Mouse (Mus musculus) heart, embryonic 12.5 days (tissue): ENCODE data around the gene Pgpep1l. TPM values are rescaled to one million over a fixed set of nuclear protein-coding genes. Genes with fewer than 3 reads are reported as not detected.
A peak's percentile ranks its signal among the peaks of the same experiment; 100 is the strongest.

Experiments used
- ATAC-seq: fragments of 200-750 bp; cut with Nextera tagmentation; 2 replicates; pipeline ENCODE4 v1.8.0; 2017; ENCODE audit warnings: moderate TSS enrichment, moderate library complexity; ENCODE audit not compliant: insufficient number of reproducible peaks, low FRiP score
- H3K27ac ChIP-seq: fragments of 300-500 bp; sonication (generic); 2 replicates; pipeline ENCODE4 v1.5.1; 2016; ENCODE audit warnings: mild to moderate bottlenecking, moderate library complexity; ENCODE audit not compliant: poor library complexity, severe bottlenecking
- H3K27me3 ChIP-seq: fragments of 300-500 bp; sonication (generic); replicated peaks from 2 replicates; pipeline ENCODE4 v1.6.1; 2016; ENCODE audit warnings: mild to moderate bottlenecking, moderate library complexity
- H3K36me3 ChIP-seq: fragments of 300-500 bp; sonication (generic); 2 replicates; pipeline ENCODE4 v1.6.1; 2016; ENCODE audit warnings: mild to moderate bottlenecking, moderate library complexity
- H3K4me1 ChIP-seq: fragments of 300-500 bp; sonication (generic); replicated peaks from 2 replicates; pipeline ENCODE4 v1.6.1; 2016; ENCODE audit warnings: mild to moderate bottlenecking
- H3K4me2 ChIP-seq: fragments of 300-500 bp; sonication (generic); 2 replicates; pipeline ENCODE4 v1.6.1; 2016; ENCODE audit warnings: mild to moderate bottlenecking, moderate library complexity
- H3K4me3 ChIP-seq: fragments of 300-500 bp; sonication (generic); 2 replicates; pipeline ENCODE4 v1.5.1; 2016; ENCODE audit warnings: mild to moderate bottlenecking
- H3K9ac ChIP-seq: fragments of 300-500 bp; sonication (generic); 2 replicates; pipeline ENCODE4 v1.6.1; 2016; ENCODE audit warnings: mild to moderate bottlenecking, moderate library complexity
- H3K9me3 ChIP-seq: fragments of 300-500 bp; sonication (generic); replicated peaks from 2 replicates; pipeline ENCODE4 v1.6.1; 2016; ENCODE audit warnings: mild to moderate bottlenecking, moderate library complexity
- WGBS: fragments of 180-500 bp; shearing (Covaris S2); methylation state at CpG from one replicate; pipeline ENCODE4 v1.1.7; 2016; 5-methylcytosine and 5-hydroxymethylcytosine counted together
- polyA plus RNA-seq: library from polyadenylated mRNA; unstranded; fragments of >200 nt; fragmentation: Nextera tagmentation; extraction: Ambion mirVana; gene quantifications from 2 replicates; pipeline ENCODE4 v1.2.1, GENCODE M21; 2016

Gene Pgpep1l
- polyA plus RNA-seq, 1 experiment from 2014 or later: not detected

DNA sequence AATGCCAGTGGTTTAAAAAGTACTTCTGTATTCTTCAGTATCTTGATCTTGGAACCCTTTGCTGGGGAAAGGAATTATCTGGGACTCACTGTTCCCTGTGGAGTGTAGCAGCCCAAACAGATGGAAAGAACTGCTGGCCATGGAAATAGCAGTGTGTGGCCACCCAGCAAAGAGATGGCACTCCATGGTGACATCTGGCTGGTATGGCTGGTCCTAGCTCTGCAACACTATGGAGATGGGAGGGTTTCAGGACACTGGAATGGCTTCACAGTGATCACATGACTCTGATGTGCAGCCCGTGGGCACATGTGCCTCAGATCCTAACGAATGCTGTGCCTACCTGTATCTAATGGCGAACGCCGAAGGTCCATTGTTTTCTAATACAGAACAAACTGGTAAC is 31.5 kb downstream of the Pgpep1l start:
- ATAC-seq: no peak
- peaks cover 29% of the 10 kb centered on the region for H3K36me3 ChIP-seq
- no peak overlapping the region for H3K4me2 ChIP-seq
- H3K4me3 ChIP-seq: no peak overlapping the region
- H3K27ac ChIP-seq: no peak overlapping the region
- H3K9me3 ChIP-seq: no peaks in the 10 kb centered on the region
- no peaks in the 10 kb centered on the region for H3K27me3 ChIP-seq
- peaks cover 30% of the 10 kb centered on the region for H3K4me1 ChIP-seq
- no peak overlapping the region for H3K9ac ChIP-seq
- 91% methylated on average over 5 of the region's 5 CpGs for WGBS

DNA sequence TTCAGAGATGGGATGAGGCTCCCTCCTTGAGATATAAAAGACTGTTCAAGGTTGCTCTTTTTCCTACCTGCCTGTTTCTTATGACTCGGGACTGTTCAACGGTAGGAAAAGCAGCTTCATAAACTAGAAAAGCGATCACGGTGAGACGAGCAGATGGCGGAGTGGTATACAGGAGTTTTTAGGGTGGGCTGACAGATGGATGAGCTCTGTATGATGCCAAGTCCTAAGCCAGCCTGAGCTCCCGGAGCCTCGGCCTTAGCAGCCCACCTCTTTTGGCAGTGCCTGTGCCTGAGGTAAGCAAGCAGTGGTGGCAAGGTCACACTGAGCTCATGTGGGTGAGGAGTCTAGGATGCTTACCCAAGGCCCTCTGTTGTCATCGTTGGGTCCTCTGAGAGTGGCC is 33.2 kb downstream of the Pgpep1l start:
- Histone ChIP-seq H3K36me3 (peaks cover 43% of the 10 kb centered on the region), H3K4me3 (no peak overlapping the region), H3K4me1 (peaks cover 30% of the 10 kb centered on the region), H3K27ac (no peak overlapping the region), H3K9ac (no peak overlapping the region), H3K4me2 (no peak overlapping the region), H3K9me3 (no peaks in the 10 kb centered on the region), H3K27me3 (no peaks in the 10 kb centered on the region)
- WGBS: 91% methylated on average over 9 of the region's 9 CpGs
- no peak for ATAC-seq

DNA sequence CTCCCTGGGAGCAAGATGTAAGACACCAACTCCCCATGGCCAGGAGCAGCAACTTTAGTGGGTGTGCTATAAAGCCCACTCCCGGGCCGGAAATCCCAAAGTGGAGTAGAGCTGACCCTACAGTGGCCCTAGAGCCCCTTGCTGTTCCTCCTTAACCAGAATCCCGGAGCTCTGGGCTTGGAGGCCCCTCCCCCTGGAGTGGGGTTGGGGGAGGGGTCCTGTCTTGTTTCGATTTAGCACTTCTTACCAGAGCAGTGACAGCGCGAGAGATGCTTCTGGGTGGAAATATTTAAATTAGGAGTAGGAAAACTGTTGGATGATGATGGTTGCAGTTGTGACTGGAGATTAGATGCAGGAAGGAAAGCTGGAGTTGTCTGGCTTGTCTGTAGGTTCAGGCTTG is 35.5 kb downstream of the Pgpep1l start:
- Histone ChIP-seq H3K36me3 (peaks cover 65% of the 10 kb centered on the region), H3K9ac (no peak overlapping the region), H3K4me1 (peaks cover 24% of the 10 kb centered on the region), H3K27me3 (no peaks in the 10 kb centered on the region), H3K27ac (no peak overlapping the region), H3K4me2 (no peak overlapping the region), H3K9me3 (no peaks in the 10 kb centered on the region), H3K4me3 (no peak overlapping the region)
- no peak for ATAC-seq
- WGBS: 47% methylated on average over 6 of the region's 6 CpGs

DNA sequence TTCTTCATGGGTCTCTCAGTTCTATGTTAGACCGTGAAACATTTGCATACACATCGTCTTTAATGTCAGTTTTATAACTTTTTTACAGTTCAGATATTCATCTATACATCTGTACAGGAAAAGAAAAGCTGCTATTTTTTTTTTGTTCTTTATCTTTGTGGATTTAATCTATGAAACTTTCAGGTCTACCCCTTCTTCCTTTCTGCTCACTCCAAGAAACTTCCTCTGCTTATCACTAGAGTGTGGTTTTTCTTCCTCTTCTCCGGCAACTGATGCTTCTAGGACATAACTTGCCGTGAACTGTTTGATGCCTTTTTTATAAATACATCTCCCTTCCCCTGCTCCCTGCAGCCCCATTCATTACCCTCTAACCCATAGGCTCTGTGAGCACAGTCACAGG is 36.4 kb downstream of the Pgpep1l start:
- 81% methylated on average over 4 of the region's 4 CpGs for WGBS
- Histone ChIP-seq H3K4me2 (no peak overlapping the region), H3K36me3 (peaks cover 69% of the 10 kb centered on the region), H3K9ac (no peak overlapping the region), H3K9me3 (no peaks in the 10 kb centered on the region), H3K4me1 (peaks cover 23% of the 10 kb centered on the region), H3K27ac (no peak overlapping the region), H3K27me3 (no peaks in the 10 kb centered on the region), H3K4me3 (no peak overlapping the region)
- ATAC-seq: no peak

DNA sequence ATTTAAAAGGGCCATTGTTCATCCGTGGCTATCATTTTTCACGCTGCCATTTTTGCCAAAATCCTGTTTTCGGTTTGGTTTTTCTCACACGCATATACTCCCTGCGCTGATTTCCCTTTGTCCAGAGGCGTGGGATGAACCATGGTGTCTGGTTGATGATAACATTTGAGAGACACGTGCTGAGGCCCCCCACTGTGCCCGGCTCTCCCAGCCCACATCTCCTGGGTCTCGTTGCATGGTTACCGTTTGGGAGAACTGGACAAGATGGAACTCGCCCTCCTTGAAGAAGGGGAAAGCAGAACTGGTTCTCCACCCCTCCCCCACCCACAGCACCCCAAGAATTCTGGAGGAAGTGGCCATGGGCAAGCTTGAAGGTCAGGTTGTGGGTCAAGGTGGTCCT is 37.0 kb downstream of the Pgpep1l start:
- H3K4me2 ChIP-seq: no peak overlapping the region
- H3K4me1 ChIP-seq: peaks cover 21% of the 10 kb centered on the region
- peaks cover 75% of the 10 kb centered on the region for H3K36me3 ChIP-seq
- H3K9ac ChIP-seq: no peak overlapping the region
- H3K4me3 ChIP-seq: no peak overlapping the region
- ATAC-seq: no peak
- no peaks in the 10 kb centered on the region for H3K9me3 ChIP-seq
- no peak overlapping the region for H3K27ac ChIP-seq
- no peaks in the 10 kb centered on the region for H3K27me3 ChIP-seq
- 75% methylated on average over 11 of the region's 11 CpGs for WGBS

DNA sequence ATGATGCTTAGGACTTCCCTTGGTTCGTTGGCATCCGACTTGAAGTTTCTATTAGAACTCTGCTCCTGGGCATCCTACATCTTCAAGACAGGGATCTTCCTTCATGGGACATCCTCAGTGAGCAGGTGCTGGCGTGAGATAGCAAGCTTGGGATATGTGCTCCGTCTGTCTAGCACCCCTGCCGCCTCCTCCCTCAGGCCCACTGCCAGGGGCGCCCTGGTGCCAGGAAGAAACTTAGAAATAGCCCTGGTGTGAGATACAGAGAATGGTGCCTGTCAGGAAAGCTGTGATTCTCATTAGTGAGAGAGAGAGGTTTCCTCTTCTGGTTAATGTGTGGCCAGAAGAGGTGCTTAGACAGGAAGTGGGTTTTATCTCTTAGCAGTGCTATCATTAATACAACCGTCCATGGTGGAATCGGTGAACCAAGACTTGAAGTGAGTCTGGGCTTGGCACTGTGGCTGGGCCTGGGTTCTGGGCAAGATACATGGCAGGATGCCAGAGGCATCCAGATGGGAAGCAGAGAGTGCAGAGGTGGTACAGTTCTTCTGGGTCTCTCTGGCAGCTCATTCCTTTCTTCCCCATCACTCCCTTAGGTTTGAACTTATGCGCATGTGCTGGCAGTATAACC is 38.5 kb downstream of the Pgpep1l start:
- no peak for ATAC-seq
- no peaks in the 10 kb centered on the region for H3K27me3 ChIP-seq
- H3K36me3 ChIP-seq: peaks cover 69% of the 10 kb centered on the region
- no peak overlapping the region for H3K4me3 ChIP-seq
- WGBS: 78% methylated on average over 9 of the region's 9 CpGs
- H3K4me1 ChIP-seq: peaks cover 16% of the 10 kb centered on the region
- H3K9me3 ChIP-seq: no peaks in the 10 kb centered on the region
- no peak overlapping the region for H3K9ac ChIP-seq
- no peak overlapping the region for H3K27ac ChIP-seq
- H3K4me2 ChIP-seq: no peak overlapping the region

DNA sequence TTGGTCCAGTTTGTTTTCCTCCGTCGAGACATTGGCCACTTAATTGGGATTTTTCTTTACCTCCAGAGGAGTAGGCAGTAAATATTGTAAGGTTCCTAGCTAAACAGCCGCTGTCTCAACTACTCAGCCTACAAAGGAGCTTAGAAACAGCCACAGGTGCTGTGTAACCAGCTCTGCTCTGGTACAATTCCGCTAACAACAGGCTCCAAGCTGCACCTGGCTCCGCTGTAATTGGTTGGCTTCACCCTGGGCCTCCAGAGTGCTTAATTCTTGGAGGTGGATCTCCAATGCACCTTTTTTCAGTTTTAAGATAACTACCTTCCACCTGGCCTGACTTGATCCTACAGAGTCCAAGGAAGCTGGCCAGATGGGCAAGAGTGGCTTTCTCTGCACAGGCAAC is 40.0 kb downstream of the Pgpep1l start:
- ATAC-seq: no peak
- no peak overlapping the region for H3K4me2 ChIP-seq
- no peak overlapping the region for H3K4me3 ChIP-seq
- peaks cover 69% of the 10 kb centered on the region for H3K36me3 ChIP-seq
- no peaks in the 10 kb centered on the region for H3K27me3 ChIP-seq
- no peak overlapping the region for H3K27ac ChIP-seq
- no peaks in the 10 kb centered on the region for H3K9me3 ChIP-seq
- no peak overlapping the region for H3K9ac ChIP-seq
- 93% methylated on average over 5 of the region's 5 CpGs for WGBS
- H3K4me1 ChIP-seq: peaks cover 16% of the 10 kb centered on the region

DNA sequence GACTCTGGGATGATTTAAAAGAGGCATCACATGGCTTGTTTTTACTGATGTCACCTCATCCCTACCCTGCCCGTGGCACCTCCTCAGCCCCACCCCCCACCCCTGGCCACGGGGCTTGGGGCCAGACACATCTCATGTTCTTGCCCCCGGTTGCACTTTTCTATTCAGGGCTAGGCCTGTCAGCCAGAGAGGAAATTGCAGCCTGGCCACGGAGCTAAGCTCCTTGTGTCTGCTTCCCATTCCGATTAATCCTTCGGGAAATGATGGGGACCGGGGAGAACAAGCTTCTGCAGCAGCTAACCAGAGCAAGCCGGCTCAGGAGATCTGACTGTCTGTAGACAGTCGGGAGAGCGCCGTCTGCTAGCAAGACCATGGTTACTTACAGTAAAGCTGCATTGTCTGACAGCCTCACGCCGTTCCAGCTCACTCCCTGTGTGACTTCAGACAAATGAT is 40.7 kb downstream of the Pgpep1l start:
- Histone ChIP-seq H3K4me2 (no peak overlapping the region), H3K4me3 (no peak overlapping the region), H3K9me3 (no peaks in the 10 kb centered on the region), H3K9ac (0 out of 2 replicates have a peak overlapping the region, but pooled peaks have one; percentile 11), H3K4me1 (peaks cover 12% of the 10 kb centered on the region), H3K36me3 (peaks cover 75% of the 10 kb centered on the region), H3K27ac (no peak overlapping the region), H3K27me3 (no peaks in the 10 kb centered on the region)
- ATAC-seq: no peak
- WGBS: 59% methylated on average over 13 of the region's 13 CpGs

DNA sequence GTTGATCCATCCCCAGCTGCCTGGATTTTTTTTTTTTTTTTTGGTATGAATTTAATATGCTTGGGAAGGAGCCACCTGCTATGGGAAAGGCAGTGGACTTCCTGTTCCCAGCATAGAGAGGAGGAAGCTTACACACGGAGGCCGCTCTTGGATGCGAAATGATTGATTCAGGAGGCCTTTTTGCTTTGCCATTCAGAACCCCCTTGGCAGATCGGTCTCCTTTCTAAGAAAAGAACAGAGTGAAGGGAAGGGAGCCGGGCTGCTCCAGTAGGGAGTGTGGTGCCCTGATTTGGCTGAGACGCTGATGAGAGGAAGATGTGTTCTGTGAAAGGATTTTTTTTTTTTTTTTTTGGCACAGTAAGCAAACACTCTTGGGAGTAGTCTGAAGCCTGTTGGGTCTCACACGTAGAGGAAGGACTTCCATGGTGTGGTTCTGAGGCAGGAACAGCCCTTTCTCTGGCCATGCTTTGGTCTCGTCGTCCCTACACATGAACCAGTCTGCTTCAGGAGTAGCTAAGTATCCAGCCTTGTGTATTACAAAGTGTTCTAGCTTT is 42.3 kb downstream of the Pgpep1l start:
- no peaks in the 10 kb centered on the region for H3K9me3 ChIP-seq
- WGBS: 78% methylated on average over 9 of the region's 9 CpGs
- peaks cover 5% of the 10 kb centered on the region for H3K4me1 ChIP-seq
- H3K36me3 ChIP-seq: peaks cover 80% of the 10 kb centered on the region
- H3K27ac ChIP-seq: no peak overlapping the region
- H3K4me3 ChIP-seq: no peak overlapping the region
- no peak for ATAC-seq
- H3K9ac ChIP-seq: no peak overlapping the region
- H3K27me3 ChIP-seq: no peaks in the 10 kb centered on the region
- H3K4me2 ChIP-seq: no peak overlapping the region

DNA sequence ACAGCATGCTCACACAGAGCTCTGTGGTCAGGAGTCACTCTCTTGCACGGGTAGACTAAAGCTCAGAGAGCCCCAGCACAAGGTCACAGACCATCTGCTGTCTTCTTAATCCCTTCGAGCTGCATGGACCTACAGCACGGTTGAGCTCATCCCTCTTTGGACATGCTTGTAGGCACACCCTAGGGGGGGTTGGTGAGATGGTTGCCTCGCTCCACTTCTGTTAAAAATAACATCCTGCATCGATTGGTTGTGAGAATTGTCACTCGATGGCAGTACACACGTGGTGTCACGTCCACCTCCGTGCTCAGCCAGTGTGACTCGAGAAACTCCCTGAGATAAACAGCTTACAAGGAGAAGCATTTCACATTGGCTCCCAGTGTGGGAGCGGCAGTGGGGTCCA is 45.2 kb downstream of the Pgpep1l start:
- Histone ChIP-seq H3K27ac (no peak overlapping the region), H3K27me3 (no peaks in the 10 kb centered on the region), H3K9ac (no peak overlapping the region), H3K4me1 (peaks cover 5% of the 10 kb centered on the region), H3K4me2 (no peak overlapping the region), H3K36me3 (peaks cover 83% of the 10 kb centered on the region), H3K4me3 (no peak overlapping the region), H3K9me3 (no peaks in the 10 kb centered on the region)
- 85% methylated on average over 11 of the region's 11 CpGs for WGBS
- no peak for ATAC-seq

DNA sequence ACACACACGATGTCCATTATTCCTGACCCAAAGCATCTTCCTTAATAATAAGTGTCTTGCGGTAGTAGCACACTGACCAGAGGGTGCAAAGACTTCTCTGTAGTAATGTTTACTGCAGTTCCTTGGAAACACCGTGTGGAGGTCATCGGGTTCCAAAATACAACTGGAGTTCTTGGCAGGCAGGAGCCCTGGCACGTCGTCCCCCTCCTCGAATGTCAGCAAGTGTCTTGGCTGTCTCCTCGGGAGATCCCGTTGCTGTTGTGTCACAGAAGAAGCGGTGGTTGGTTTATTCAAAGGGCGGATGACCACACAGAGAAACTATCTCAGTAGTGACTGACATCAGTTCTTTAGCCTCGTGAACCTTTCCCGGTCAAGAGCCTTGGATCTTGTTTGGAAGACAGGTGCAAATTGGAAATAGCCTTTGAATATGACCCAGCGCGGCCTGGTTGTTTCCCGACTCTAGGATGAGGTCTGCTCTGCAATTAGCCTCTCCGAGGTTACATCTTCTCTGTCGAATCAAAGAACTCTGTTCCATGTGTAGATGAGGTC is 48.4 kb downstream of the Pgpep1l start:
- ATAC-seq: no peak
- Histone ChIP-seq H3K9ac (no peak overlapping the region), H3K4me1 (no peaks in the 10 kb centered on the region), H3K9me3 (no peaks in the 10 kb centered on the region), H3K4me3 (no peak overlapping the region), H3K36me3 (peaks cover 87% of the 10 kb centered on the region), H3K27ac (no peak overlapping the region), H3K4me2 (no peak overlapping the region), H3K27me3 (no peaks in the 10 kb centered on the region)
- WGBS: 91% methylated on average over 18 of the region's 18 CpGs
